Mouse (Mus musculus) kidney, postnatal 14 days (tissue): ENCODE measurements around the gene Simc1.

Experiments used
- DNase-seq: peaks from one replicate; pipeline ENCODE4 v3.0.0; 2022; ENCODE audit warnings: mixed read lengths

The Simc1 gene

DNA sequence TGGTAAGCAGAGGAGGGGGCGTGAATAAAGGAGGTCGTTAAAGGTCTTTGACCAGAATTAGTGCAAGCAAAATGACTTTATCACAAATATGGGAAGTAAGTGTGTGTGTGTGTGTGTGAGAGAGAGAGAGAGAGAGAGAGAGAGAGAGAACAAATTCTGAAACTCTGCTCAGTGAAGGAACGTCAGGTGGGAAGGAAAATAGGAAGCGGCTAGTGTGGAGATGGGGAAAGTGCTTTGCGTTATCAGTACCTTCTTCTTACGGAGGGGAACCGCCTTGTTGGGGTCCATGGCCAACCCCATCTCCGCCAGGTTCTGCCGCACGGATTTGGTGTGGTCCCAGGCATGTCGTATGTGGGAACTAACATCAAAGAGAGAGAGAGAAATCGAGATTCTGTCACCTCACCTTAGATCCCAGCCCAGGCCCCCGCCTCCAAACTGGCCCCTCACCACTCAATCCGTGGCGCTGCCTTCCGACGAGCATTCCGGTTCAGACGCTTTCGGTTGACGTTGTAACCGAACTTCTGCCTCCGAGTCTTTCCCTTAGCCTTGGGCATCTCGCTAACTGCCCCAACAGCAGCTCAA is 85.9 kb downstream of the Simc1 start:
- DNase-seq: no peak

- DNase-seq: peak; percentile 99
These were observed 86.7 kb downstream of the Simc1 start, which contains the start of the genes Nop16 and Higd2a for GRCm38 (mm10) chr13:54589996-54590951. Gene Nop16, minus strand, starts transcription at chr13:54590090. Gene Higd2a, plus strand, starts transcription at chr13:54590207.

GRCm38 (mm10) chr13:54591776-54592356 is 88.3 kb downstream of the Simc1 start:
- DNase-seq: no peak

DNA sequence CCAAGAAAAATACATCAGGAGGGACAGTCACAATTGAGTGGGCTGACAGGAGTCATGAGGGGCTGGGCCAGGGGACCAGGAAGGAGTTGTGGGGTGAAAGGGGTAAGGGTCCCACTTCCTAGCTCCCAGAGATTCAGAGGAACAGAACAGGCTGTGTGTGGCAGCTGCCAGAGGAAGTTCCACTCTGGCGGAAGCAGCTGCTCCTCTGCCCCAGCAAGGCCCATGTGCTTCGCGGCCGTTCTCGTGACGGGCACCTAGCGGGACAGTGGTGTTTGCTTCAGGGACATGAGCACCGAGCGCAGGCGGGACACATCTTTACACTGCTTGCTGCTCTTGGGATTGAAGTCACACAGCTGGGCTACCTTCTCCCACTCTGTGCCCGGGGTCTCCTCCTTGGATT is 90.0 kb downstream of the Simc1 start:
- DNase-seq: no peak

- DNase-seq: no peak
These were observed 92.6 kb downstream of the Simc1 start for GRCm38 (mm10) chr13:54596107-54596690.

GRCm38 (mm10) chr13:54596870-54597269 is 93.3 kb downstream of the Simc1 start:
- DNase-seq: no peak

- DNase-seq: no peak
These were observed 95.1 kb downstream of the Simc1 start for GRCm38 (mm10) chr13:54598622-54599143.
